Mouse (Mus musculus): ENCODE measurements around the gene 1700001O22Rik.
A peak's percentile ranks its signal among the peaks of the same experiment; 100 is the strongest.

Gene 1700001O22Rik

DNA sequence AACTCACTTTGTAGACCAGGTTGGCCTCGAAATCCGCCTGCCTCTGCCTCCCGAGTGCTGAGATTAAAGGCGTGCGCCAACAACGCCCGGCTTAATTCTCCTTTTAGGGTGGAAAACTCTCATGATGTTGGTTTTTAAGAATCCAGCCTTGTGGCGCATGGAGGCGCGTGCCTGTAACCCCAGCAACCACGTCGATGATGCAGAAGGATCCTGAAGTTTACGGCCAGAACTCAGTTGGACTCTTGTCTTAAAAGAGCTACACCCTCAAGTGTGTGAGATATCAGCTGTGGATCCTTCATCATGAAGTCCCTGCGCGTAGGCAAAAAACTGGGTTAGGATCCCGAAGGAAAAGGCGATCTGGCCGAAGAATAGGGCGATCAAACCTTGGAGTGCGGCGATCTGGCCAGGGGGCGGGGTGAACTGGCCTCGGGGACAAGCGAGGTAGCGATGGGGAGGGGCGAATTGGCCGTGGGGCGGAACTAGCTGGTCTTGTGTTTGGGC lies 3.7 kb upstream of the 1700001O22Rik start:
- peak overlapping the region; percentile 83 for H3K4me3 ChIP-seq (replicated peaks; ENCODE audit: low read length)
- TF ChIP-seq POU5F1 (IDR thresholded peaks at IDR 0.05; ENCODE audit: borderline replicate concordance, low read length) (no peak), NANOG (IDR thresholded peaks at IDR 0.05; ENCODE audit: borderline replicate concordance, low read length) (peak; percentile 78; the same call in 1 of the 2 replicates)
- peaks cover 73% of the 10 kb centered on the region for H3K4me1 ChIP-seq (replicated peaks; ENCODE audit: low read depth, low read length)
- peaks cover 9% of the 10 kb centered on the region for H3K27me3 ChIP-seq (ENCODE audit: insufficient read depth, low read length)
- H3K36me3 ChIP-seq (ENCODE audit: insufficient read depth, low read length) = peaks cover 25% of the 10 kb centered on the region
- no peaks in the 10 kb centered on the region for H3K9me3 ChIP-seq (ENCODE audit: low read length)

DNA sequence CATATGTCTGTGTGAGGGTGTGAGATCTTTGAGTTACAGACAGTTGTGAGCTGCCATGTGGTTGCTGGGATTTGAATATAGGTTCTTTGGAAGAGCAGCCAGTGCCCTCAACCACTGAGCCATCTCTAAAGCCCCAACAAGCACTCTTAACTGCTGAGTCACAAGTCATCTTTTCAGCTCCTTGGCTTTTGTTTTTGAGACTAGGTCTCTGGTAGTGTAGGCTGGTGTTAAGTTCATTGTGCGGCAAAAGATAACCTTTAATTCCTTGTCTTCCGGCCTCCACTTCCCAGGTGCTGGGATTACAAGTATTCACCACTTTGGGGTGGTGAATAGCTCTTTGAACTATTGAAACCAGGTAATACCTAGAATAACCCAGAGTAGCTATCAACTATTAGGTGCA lies 2.5 kb upstream of the 1700001O22Rik start:
- H3K4me3 ChIP-seq (replicated peaks; ENCODE audit: low read length) = peak overlapping the region; percentile 83
- H3K27me3 ChIP-seq (ENCODE audit: insufficient read depth, low read length) = peaks cover 21% of the 10 kb centered on the region
- H3K36me3 ChIP-seq (ENCODE audit: insufficient read depth, low read length) = peaks cover 14% of the 10 kb centered on the region
- no peaks in the 10 kb centered on the region for H3K9me3 ChIP-seq (ENCODE audit: low read length)
- TF ChIP-seq CTCF (conservative IDR thresholded peaks at IDR 0.05; ENCODE audit: low read length) (no peak), POU5F1 (IDR thresholded peaks at IDR 0.05; ENCODE audit: borderline replicate concordance, low read length) (no peak)
- H3K4me1 ChIP-seq (replicated peaks; ENCODE audit: low read depth, low read length) = peaks cover 73% of the 10 kb centered on the region

DNA sequence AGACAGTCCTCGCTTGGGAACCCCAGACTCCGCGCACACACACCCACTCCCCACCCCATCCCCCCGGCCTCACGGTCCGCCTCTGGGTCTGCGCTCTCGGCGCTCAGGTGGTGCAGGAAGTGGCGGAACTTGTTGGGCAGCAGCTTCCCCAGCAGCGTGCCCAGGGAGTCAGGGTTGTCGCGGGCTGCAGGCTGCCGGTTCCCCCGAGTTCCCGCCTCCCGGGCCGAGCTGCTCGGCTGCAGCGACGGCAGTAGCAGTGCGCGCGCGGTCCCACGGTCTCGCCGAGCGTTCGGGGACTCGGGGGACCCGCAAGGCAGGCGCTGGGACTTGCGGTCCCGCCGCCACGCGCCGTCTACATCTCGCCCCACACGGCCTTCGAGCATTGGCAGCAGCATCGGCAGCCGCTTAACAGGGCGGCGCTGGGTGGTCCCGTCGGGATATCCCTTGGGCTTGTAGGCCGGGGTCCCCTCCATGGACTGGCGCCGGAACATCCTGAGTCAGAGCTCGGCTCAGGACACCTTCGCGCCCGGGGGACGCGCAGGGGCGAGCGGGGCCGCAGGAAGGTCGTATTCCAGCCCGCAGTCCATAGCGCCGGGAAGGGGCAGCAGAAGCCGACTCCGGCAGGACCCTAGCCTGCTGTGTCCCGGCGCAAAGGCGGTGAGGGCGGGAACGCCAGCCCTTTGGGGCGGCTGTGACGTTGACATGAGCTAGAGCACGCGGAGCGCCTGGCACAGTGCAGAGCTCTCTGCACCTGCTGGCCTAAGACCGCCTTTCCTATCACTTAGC lies 2.2 kb downstream of the 1700001O22Rik start:
- no peak for TF ChIP-seq POU5F1 (IDR thresholded peaks at IDR 0.05; ENCODE audit: borderline replicate concordance, low read length)
- TF ChIP-seq NANOG (IDR thresholded peaks at IDR 0.05; ENCODE audit: borderline replicate concordance, low read length) = no peak
- no peak for TF ChIP-seq CTCF (conservative IDR thresholded peaks at IDR 0.05; ENCODE audit: low read length)
- H3K27me3 ChIP-seq (ENCODE audit: insufficient read depth, low read length) = peaks cover 47% of the 10 kb centered on the region
- H3K4me1 ChIP-seq (replicated peaks; ENCODE audit: low read depth, low read length) = peaks cover 87% of the 10 kb centered on the region
- peak overlapping the region; percentile 84 for H3K4me3 ChIP-seq (replicated peaks; ENCODE audit: low read length)
- no peaks in the 10 kb centered on the region for H3K36me3 ChIP-seq (ENCODE audit: insufficient read depth, low read length)
- no peaks in the 10 kb centered on the region for H3K9me3 ChIP-seq (ENCODE audit: low read length)

DNA sequence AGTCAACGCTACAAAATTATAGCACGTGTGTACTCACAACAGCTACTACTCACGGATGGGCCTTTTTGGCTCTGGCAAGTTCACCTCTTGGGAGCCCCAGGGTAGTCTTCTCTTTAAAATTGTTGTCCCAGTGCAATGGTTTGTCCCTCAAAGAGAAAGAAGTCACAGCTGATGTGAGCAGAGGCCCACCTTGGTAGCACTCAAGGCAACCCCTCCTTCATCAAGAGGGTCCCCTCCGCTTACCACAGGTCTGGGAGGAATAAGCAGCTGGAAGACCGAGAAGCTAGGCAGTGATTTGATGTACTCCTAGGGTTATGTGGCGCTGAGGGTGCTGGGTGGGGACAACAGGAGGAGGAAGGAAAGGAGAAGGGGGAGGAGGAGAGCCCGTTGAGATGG lies 2.8 kb downstream of the 1700001O22Rik start:
- H3K27me3 ChIP-seq (ENCODE audit: insufficient read depth, low read length) = peaks cover 47% of the 10 kb centered on the region
- H3K4me1 ChIP-seq (replicated peaks; ENCODE audit: low read depth, low read length) = peaks cover 87% of the 10 kb centered on the region
- H3K4me3 ChIP-seq (replicated peaks; ENCODE audit: low read length) = peak overlapping the region; percentile 84
- no peaks in the 10 kb centered on the region for H3K9me3 ChIP-seq (ENCODE audit: low read length)
- TF ChIP-seq NANOG (IDR thresholded peaks at IDR 0.05; ENCODE audit: borderline replicate concordance, low read length) (no peak), POU5F1 (IDR thresholded peaks at IDR 0.05; ENCODE audit: borderline replicate concordance, low read length) (no peak), CTCF (conservative IDR thresholded peaks at IDR 0.05; ENCODE audit: low read length) (no peak)
- H3K36me3 ChIP-seq (ENCODE audit: insufficient read depth, low read length) = no peaks in the 10 kb centered on the region

DNA sequence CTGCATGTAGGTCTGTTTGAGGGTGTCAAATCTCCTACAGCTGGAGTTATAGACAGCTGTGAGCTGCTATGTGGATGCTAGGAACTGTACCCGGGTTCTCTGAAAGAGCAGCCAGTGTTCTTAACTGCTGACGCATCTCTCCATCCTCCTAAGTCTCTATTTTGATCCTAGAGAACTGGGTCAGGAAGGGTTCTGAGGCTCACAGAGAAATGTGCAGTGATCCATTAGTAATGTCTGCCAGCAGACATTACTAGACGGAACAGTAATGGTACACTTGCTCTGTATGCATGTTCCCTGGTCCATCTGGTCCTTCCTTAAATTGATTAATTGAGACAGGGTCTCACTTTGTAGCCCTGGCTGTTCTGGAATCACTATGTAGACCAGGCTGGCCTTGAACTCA lies 4.0 kb downstream of the 1700001O22Rik start:
- peaks cover 52% of the 10 kb centered on the region for H3K27me3 ChIP-seq (ENCODE audit: insufficient read depth, low read length)
- no peak overlapping the region for H3K4me3 ChIP-seq (replicated peaks; ENCODE audit: low read length)
- H3K4me1 ChIP-seq (replicated peaks; ENCODE audit: low read depth, low read length) = peaks cover 85% of the 10 kb centered on the region
- no peaks in the 10 kb centered on the region for H3K36me3 ChIP-seq (ENCODE audit: insufficient read depth, low read length)
- H3K9me3 ChIP-seq (ENCODE audit: low read length) = no peaks in the 10 kb centered on the region
- TF ChIP-seq NANOG (IDR thresholded peaks at IDR 0.05; ENCODE audit: borderline replicate concordance, low read length) (no peak), CTCF (conservative IDR thresholded peaks at IDR 0.05; ENCODE audit: low read length) (no peak), POU5F1 (IDR thresholded peaks at IDR 0.05; ENCODE audit: borderline replicate concordance, low read length) (no peak)

DNA sequence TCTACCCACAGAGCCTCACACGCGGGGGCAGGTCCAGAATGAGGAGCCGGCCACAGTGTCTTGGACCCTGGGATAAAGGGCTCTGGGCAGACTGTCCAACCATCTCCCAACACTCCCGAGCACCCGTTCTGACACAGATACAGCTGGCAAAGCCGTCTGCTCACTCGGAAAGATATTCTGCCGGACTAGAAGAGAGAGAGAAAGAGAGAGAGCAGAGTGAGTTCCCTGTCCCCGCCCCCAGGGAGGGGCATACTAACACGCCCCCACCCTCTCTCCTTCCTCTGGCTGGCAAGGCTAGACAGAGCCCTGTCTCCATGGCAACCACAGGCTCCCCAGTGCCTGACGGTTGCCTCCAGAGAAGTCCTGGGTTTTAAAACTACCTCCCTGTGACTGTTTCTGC lies 7.1 kb downstream of the 1700001O22Rik start:
- Histone ChIP-seq H3K9me3 (ENCODE audit: low read length) (no peaks in the 10 kb centered on the region), H3K4me1 (replicated peaks; ENCODE audit: low read depth, low read length) (peaks cover 83% of the 10 kb centered on the region), H3K27me3 (ENCODE audit: insufficient read depth, low read length) (peaks cover 50% of the 10 kb centered on the region), H3K36me3 (ENCODE audit: insufficient read depth, low read length) (no peaks in the 10 kb centered on the region), H3K4me3 (replicated peaks; ENCODE audit: low read length) (peak overlapping the region; percentile 52)
- no peak for TF ChIP-seq NANOG (IDR thresholded peaks at IDR 0.05; ENCODE audit: borderline replicate concordance, low read length)
- no peak for TF ChIP-seq CTCF (conservative IDR thresholded peaks at IDR 0.05; ENCODE audit: low read length)
- TF ChIP-seq POU5F1 (IDR thresholded peaks at IDR 0.05; ENCODE audit: borderline replicate concordance, low read length) = no peak

DNA sequence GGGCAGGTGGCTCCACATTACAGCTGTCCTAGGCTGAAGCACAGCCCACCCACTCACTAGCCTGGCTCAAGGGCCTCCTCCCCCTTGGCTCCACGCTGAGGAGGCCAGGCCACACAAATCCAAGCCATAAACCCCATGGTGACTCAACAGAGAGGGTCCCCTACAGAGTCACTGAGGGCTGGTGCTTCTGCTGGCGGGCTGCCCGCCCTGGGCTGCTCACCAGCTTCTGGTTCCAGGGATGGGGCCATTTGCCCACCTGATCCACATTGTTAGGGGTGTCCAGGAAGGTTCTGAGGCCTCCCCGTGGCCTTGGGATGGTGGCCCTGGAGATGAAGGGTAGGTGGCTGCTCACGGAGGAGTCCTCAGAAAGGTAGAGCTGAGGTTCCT lies 7.6 kb downstream of the 1700001O22Rik start:
- Histone ChIP-seq H3K36me3 (ENCODE audit: insufficient read depth, low read length) (no peaks in the 10 kb centered on the region), H3K4me1 (replicated peaks; ENCODE audit: low read depth, low read length) (peaks cover 86% of the 10 kb centered on the region), H3K4me3 (replicated peaks; ENCODE audit: low read length) (peak overlapping the region; percentile 52), H3K9me3 (ENCODE audit: low read length) (no peaks in the 10 kb centered on the region), H3K27me3 (ENCODE audit: insufficient read depth, low read length) (peaks cover 47% of the 10 kb centered on the region)
- TF ChIP-seq CTCF (conservative IDR thresholded peaks at IDR 0.05; ENCODE audit: low read length) (no peak), POU5F1 (IDR thresholded peaks at IDR 0.05; ENCODE audit: borderline replicate concordance, low read length) (no peak), NANOG (IDR thresholded peaks at IDR 0.05; ENCODE audit: borderline replicate concordance, low read length) (no peak)

DNA sequence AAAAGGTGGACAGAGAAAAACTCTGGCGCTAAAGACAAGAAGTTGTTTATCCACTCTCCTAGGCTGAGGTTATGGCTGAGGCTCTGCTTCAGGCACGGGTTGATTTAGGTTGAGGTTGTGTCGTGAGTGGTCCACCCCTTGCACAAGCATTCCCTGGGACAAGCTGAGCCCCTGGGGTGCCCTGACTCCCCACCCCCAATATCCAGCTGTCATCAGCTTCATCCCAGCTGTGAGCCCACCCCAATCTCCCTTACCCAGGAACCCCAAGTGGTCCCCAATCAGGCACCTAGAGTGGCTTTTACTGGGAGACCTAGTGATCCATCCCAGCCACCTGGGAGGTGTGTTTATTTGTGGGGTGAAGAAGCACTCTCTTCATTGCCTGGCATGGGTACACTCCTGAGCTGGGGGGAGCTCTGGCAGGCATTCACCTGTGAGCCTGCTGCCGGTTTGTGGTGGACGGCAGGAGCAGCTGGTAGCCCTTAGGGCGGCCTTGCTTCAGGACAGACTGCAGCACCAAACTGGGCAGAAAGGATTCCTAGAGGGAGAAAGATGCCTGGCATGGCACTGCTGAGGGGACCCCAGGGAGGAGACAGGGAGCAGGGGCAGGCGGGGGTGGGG lies 8.1 kb downstream of the 1700001O22Rik start:
- Histone ChIP-seq H3K36me3 (ENCODE audit: insufficient read depth, low read length) (no peaks in the 10 kb centered on the region), H3K4me3 (replicated peaks; ENCODE audit: low read length) (no peak overlapping the region), H3K9me3 (ENCODE audit: low read length) (no peaks in the 10 kb centered on the region), H3K27me3 (ENCODE audit: insufficient read depth, low read length) (peaks cover 47% of the 10 kb centered on the region), H3K4me1 (replicated peaks; ENCODE audit: low read depth, low read length) (peaks cover 86% of the 10 kb centered on the region)
- TF ChIP-seq POU5F1 (IDR thresholded peaks at IDR 0.05; ENCODE audit: borderline replicate concordance, low read length) (no peak), CTCF (conservative IDR thresholded peaks at IDR 0.05; ENCODE audit: low read length) (no peak), NANOG (IDR thresholded peaks at IDR 0.05; ENCODE audit: borderline replicate concordance, low read length) (no peak)

Data from E14TG2a.4 (cell line).